Mouse (Mus musculus): ENCODE results near the gene Tor4a.

GRCm38 (mm10) chr2:25242101-25242506 is 45.4 kb upstream of the Tor4a start, which contains the start of the genes Rnf208 and Cysrt1:
- TF ChIP-seq CTCF (IDR thresholded peaks at IDR 0.05; ENCODE audit: low read depth) (no peak), EP300 (optimal IDR thresholded peaks at IDR 0.05) (no peak)
